Mouse (Mus musculus) lung, postnatal 0 days (tissue): ENCODE results near the gene Tbc1d5.

Experiments used
- CTCF ChIP-seq: IDR thresholded peaks from 2 replicates; pipeline ENCODE4 v1.5.1; 2016; ENCODE audit warnings: antibody characterized with exemption, mild to moderate bottlenecking
- EP300 ChIP-seq: IDR thresholded peaks from 2 replicates; pipeline ENCODE4 v1.6.1; 2016; ENCODE audit warnings: antibody characterized with exemption, mild to moderate bottlenecking, control low read depth

DNA sequence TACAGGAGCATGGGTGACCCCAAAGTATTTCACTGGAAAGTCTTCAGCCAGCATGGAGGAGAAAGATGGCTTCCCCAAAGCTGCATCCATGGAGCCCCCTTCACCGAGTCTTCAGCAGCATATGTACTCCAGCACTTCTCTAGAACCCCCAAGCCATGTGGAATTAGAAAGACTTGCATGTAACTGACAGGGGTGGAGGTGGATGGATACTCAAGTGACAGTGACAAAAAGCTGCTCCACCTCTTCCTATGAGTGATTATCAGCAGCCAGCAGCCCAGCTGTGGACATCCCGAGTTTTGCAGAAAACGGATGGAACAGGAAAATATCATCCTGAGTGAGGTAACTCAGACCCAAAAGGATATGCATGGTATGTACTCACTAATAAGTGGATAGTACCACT is 311.9 kb downstream of the Tbc1d5 start:
- TF ChIP-seq EP300, result no peak
- no peak for TF ChIP-seq CTCF
